Mouse (Mus musculus) olfactory bulb, adult 2 months (tissue): ENCODE data around the gene Tapbp. TPM values are rescaled to one million over a fixed set of nuclear protein-coding genes. Genes with fewer than 3 reads are reported as not detected.
"Not testable (repeated sequence)": the region's sequence is repeated elsewhere in the genome, so short reads cannot be mapped to it uniquely, and the experiment has no call there.

ENCODE experiments used
- H3K27ac ChIP-seq: fragments of 200-500 bp; 2 replicates; pipeline ENCODE4 v1.5.1; 2012; ENCODE audit warnings: low read depth, low read length; ENCODE audit not compliant: insufficient read depth
- H3K4me1 ChIP-seq: fragments of 200-500 bp; 2 replicates; pipeline ENCODE4 v1.6.1; 2012; ENCODE audit warnings: low read length; ENCODE audit not compliant: control insufficient read depth, insufficient read depth
- H3K4me3 ChIP-seq: fragments of 200-500 bp; 2 replicates; pipeline ENCODE4 v1.5.1; 2012; ENCODE audit warnings: mild to moderate bottlenecking, low read depth, low read length, moderate library complexity; ENCODE audit not compliant: insufficient read depth
- CTCF ChIP-seq: fragments of 200-500 bp; IDR thresholded peaks from 2 replicates; pipeline ENCODE4 v1.5.1; 2012; ENCODE audit warnings: low read depth, mild to moderate bottlenecking, low read length, moderate library complexity; ENCODE audit not compliant: insufficient read depth
- POLR2A ChIP-seq: fragments of 200-500 bp; IDR thresholded peaks from 2 replicates; pipeline ENCODE4 v1.6.1; 2012; ENCODE audit warnings: mild to moderate bottlenecking, low read depth, low read length, moderate library complexity; ENCODE audit not compliant: insufficient read depth
- WGBS: fragments of 180-500 bp; shearing (Covaris S2); methylation state at CpG from one replicate; pipeline ENCODE4 v1.1.7; 2018; 5-methylcytosine and 5-hydroxymethylcytosine counted together
- polyA plus RNA-seq: library from polyadenylated mRNA; stranded (reverse); fragments of >200 nt; gene quantifications from 2 replicates; pipeline ENCODE4 v1.2.4, GENCODE M21; 2012; ENCODE audit warnings: low replicate concordance; ENCODE audit not compliant: missing spikeins, insufficient read depth, insufficient read length

The Tapbp gene
- polyA plus RNA-seq, 1 experiment = 118 TPM

DNA sequence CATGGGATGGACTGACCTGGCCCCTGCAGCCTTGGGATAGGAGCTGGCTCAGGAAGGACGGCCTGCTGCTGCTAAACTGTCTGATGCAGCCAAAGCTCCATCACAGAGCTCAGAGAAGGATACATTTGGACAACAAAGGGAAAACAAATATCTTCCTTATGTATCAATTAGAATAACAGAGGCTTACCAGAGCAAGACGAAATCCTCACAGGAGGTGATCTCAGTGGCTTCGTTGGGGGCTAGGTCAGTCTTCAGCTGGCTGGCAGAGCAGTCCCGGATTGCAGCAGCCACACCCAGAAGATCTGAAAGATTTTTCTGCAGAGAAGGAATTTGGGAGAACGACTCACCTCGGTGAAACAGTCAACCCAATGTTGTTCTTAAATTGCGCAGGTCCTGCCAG lies 23.3 kb upstream of the Tapbp start:
- no peak for TF ChIP-seq CTCF
- no peak for TF ChIP-seq POLR2A
- Histone ChIP-seq H3K27ac (no peak overlapping the region), H3K4me3 (no peak overlapping the region), H3K4me1 (peaks cover 3% of the 10 kb centered on the region)
- 36% methylated on average over 7 of the region's 7 CpGs for WGBS

DNA sequence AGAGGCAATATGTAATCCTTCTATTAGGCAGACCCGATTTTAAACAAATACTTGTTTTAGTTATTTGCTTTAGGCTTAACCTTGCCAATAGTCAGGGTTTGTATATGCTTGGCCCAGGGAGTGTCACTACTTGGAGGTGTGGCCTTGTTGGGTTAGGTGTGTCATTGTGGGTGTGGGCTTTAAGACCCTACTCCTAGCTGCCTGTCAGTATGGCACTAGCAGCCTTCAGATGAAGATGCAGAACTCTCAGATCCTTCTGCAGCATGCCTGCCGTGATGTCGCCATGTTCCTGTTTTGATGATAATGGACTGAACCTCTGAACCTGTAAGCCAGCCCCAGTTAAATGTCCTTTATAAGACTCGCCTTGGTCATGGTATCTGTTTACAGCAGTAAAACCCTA lies 22.7 kb upstream of the Tapbp start:
- H3K4me1 ChIP-seq, H3K4me3 ChIP-seq, H3K27ac ChIP-seq: not testable (repeated sequence)
- 77% methylated on average over 4 of the region's 4 CpGs for WGBS

DNA sequence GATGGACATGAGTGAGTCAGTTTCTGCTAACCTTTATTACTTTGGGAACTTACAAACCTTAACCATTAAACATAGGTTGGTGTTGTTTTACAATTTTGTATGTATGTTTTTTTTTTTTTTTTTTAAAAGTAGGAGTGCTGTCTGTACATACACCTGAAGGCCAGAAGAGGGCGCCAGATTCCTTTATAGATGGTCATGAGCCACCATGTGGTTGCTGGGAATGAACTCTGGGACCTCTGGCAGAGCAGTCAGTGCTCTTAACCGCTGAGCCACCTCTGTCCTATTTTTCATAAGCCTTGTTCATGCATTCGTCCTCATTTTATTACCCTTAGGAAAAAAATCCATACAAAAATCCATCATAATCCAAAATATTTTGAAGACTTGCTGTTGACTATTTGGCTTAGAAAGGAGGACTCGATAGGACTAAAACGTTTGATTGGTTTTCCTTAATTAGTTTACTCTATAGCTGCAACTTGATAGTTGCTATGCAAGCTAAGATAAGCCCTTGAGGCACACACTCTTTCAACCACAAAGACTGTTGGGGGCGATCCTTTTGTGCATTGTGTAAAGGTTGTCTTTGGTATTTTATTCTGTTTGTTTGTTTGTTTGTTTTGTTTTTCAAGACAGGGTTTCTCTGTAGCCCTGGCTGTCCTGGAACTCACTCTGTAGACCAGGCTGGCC lies 18.4 kb upstream of the Tapbp start:
- TF ChIP-seq POLR2A (no peak), CTCF (no peak)
- Histone ChIP-seq H3K27ac (no peak overlapping the region), H3K4me1 (no peaks in the 10 kb centered on the region), H3K4me3 (no peak overlapping the region)
- WGBS = 45% methylated on average over 6 of the region's 6 CpGs

DNA sequence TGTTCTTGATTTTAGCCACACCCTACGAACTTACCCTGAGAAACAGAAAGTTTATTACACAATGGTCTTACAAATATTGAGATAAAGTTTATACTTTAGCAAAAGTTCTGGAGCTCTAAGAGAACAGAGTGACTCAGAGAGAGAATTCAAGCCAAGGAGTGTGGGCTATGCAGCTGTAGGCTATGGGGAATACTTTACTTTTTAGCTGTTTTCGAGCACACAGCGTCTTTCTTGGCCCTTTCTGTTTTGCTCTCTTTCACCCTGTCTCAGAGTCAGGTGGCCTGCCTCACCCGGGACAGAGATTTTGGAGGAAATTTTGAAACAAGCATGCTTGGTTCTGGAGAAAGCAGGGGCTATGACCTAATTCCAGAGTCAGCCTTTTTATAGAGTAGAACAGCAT lies 17.5 kb upstream of the Tapbp start:
- not testable (repeated sequence) for H3K4me1 ChIP-seq

DNA sequence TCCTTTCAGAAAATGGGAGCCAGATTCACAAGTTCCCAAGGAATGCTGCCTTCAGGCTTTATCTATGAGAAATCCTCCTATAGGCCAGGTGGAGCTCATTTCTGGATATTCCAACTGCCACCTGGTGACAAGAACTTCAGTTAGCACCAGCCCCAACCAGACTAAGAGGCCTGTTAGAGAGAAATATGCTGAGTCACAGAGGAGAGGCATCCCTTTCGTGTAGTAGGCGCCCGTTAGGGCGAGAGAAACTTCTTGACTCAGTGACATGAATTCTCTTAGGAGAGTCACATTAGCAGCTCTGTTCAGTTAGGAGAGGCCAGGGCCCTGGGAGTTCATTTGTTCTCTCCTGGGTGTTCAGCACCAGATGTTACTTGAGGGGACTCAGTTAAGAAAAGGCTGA lies 16.1 kb upstream of the Tapbp start:
- no peak overlapping the region for H3K27ac ChIP-seq
- H3K4me3 ChIP-seq = no peak overlapping the region
- no peaks in the 10 kb centered on the region for H3K4me1 ChIP-seq
- WGBS = 83% methylated on average over 4 of the region's 4 CpGs
- TF ChIP-seq POLR2A = no peak
- no peak for TF ChIP-seq CTCF

More for the DNA sequence above, 17.5 kb upstream of the Tapbp start:
- WGBS = 80% methylated on average over 4 of the region's 4 CpGs
- H3K4me3 ChIP-seq, H3K27ac ChIP-seq: not testable (repeated sequence)

DNA sequence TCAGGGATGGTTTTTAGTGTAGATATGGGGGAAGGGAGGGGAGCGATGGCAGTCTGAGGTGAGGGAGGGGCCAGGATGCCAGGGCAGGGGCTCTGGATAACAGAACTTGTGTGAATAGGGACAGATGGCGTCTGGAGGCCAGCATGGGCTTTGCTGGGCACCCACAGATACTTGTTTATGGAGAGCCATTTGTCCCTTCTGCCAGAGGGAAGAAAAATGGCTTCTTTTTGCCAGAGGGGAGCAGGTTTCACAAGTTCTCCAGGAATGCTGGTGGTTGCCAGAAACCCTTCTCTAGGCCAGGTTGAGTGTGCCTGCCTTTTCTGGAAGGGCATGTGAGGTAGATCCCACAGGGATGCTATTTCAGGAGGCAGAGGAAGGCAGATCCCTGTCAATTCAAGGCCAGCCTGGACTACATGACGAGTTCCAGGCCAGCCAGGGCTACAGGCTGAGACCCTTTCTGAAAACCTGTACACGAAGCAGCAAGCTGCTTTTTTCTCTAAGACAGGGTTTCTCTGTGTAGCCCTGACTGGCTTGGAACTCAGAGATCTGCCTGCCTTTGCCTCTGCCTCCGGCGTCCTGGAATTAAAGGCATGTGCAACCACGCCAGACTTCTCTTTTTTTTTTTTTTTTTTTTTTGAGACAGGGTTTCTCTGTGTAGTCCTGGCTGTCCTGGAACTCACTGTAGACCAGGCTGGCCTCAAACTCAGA lies 15.3 kb upstream of the Tapbp start:
- no peak overlapping the region for H3K27ac ChIP-seq
- TF ChIP-seq CTCF = no peak
- no peak for TF ChIP-seq POLR2A
- WGBS = 80% methylated on average over 7 of the region's 7 CpGs
- H3K4me1 ChIP-seq = no peaks in the 10 kb centered on the region
- H3K4me3 ChIP-seq = no peak overlapping the region

DNA sequence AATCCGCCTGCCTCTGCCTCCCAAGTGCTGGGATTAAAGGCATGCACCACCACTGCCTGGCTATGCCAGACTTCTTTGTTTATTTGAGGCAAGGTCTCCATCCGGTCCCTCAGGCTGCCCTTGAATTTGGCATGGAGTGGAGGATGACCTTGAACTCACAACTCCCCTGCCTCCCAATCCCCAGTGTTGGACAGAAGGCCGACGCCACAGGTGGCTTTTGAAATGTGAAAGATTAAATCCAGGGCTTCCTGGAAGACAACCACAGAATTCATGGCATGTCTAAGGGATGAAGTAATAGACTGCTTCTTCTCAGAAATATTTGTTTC lies 14.7 kb upstream of the Tapbp start:
- Histone ChIP-seq H3K4me3 (no peak overlapping the region), H3K27ac (no peak overlapping the region), H3K4me1 (no peaks in the 10 kb centered on the region)
- no peak for TF ChIP-seq POLR2A
- TF ChIP-seq CTCF = no peak
- WGBS = 88% methylated on average over 4 of the region's 4 CpGs

DNA sequence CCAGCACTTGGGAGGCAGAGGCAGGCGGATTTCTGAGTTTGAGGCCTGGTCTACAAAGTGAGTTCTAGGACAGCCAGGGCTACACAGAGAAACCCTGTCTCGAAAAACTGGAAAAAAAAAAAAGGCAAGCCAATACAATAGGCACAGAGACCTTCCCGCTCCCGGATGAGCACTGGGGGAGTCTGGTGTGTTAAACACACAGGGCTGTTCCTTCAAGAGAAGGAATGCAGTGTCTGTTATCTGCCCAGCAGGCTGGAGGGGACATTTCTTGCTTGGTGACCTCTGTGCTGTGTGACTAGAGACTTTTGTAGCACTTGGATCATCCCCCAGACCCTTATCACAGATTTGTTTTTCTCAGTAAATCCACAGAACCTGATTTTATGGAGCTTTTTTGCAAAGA lies 14.0 kb upstream of the Tapbp start:
- TF ChIP-seq POLR2A = no peak
- TF ChIP-seq CTCF = no peak
- WGBS = 73% methylated on average over 4 of the region's 4 CpGs
- H3K4me3 ChIP-seq = no peak overlapping the region
- H3K27ac ChIP-seq = no peak overlapping the region
- H3K4me1 ChIP-seq = no peaks in the 10 kb centered on the region

DNA sequence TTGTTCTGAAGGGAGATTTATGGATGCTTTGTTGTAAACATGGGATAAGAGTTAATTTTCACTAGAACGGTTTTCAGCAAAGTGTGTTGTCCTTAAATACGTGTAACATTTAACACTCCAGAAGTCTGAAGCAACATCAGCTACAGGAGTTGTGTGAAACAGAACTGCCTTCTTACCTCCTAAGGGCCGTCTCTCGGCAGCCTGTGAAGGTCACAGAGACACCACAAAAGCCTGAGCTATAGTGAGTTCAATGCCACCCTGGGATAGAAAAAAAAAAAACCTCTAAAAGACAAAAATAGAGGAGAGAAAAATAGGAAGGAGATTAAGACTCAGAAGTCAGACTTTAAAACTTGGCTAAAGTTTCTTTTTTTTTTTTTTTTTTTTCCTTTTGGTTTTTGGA lies 13.6 kb upstream of the Tapbp start:
- H3K4me3 ChIP-seq = no peak overlapping the region
- H3K27ac ChIP-seq = no peak overlapping the region
- WGBS = 69% methylated on average over 4 of the region's 4 CpGs
- no peaks in the 10 kb centered on the region for H3K4me1 ChIP-seq
- no peak for TF ChIP-seq POLR2A
- TF ChIP-seq CTCF = no peak

DNA sequence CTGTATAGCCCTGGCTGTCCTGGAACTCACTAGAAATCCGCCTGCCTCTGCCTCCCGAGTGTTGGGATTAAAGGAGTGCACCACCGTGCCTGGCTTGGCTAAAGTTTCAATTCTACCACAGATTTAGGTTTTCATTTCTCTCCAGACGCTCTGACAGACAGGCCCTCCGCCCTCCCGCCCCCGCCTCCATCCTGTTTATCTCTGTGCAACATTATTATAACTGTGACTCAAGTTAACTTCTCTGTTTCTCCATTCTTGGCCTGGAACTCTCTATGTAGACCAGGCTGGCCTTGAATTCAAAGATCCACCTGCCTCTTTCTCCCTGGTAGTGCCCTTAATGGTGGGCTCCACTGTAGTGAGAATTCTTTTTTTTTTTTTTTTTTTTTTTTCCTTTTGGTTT lies 13.2 kb upstream of the Tapbp start:
- Histone ChIP-seq H3K27ac (no peak overlapping the region), H3K4me1 (no peaks in the 10 kb centered on the region), H3K4me3 (no peak overlapping the region)
- no peak for TF ChIP-seq POLR2A
- WGBS = 75% methylated on average over 7 of the region's 7 CpGs

DNA sequence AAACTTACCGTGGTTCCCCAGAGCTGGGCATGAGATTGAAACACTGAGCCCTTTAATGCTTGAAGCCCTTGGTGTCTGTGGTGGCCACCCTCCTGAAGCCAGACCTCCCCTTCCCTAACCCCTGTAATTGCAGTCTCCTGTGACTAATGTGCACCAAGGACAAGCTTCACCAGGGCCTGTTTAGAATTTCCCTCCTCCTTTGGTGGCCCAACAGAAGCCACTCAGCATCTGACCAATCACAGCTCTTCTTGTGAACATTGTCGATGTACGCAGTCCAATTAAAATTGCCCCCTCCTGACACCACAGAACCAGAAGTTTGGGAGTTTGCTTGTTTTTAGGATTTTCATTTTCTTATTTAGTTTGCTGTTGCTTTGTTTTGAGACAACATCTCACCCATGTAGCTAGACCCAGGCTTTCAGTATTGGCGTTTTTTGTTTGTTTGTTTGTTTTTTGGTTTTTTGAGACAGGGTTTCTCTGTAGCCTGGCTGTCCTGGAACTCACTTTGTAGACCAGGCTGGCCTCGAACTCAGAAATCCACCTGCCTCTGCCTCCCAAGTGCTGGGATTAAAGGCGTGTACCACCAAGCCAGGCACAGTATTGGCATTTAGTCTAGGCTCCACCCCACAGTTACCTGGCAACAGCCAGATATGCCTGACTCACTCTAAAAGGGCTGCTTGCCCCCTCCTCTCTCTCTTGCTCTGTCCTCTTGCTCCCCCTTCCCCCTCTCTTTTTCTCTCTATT lies 11.6 kb upstream of the Tapbp start:
- 65% methylated on average over 6 of the region's 6 CpGs for WGBS

DNA sequence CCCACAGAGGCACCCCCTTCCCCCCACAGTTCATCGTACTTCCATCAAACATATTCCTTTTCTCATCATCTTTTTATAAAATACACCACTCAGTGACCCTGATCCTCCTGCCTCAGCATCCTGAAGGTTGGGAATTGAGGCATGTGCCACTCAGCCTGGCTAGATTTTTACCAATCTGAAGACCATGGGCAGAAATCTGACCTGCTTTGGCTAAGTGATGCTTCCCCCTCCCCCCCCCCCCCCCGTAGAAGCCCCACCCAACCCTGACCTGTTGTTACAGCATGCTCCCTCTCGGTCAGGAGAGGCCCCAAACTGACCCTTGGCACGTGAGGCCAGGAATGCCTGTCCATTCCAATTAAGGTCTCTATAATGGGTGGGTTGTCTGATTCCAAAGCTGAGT lies 10.9 kb upstream of the Tapbp start, which contains the start of gene Platr17:
Platr17 (plus strand) TSS at position 301 of the 400 bp plus-strand sequence.
- not testable (repeated sequence) for H3K27ac ChIP-seq, H3K4me3 ChIP-seq, H3K4me1 ChIP-seq
- WGBS = 32% methylated on average over 4 of the region's 4 CpGs

More for the DNA sequence above, 11.6 kb upstream of the Tapbp start:
- not testable (repeated sequence) for H3K4me3 ChIP-seq, H3K4me1 ChIP-seq, H3K27ac ChIP-seq
